Mouse (Mus musculus) liver, adult (tissue): Measurements from ENCODE around the gene Daglb.

Experiments
- GATA4 ChIP-seq: IDR thresholded peaks from 2 replicates; pipeline ENCODE4 v1.6.1; 2014; ENCODE audit warnings: mild to moderate bottlenecking, low read length; ENCODE audit not compliant: insufficient replicate concordance

Daglb gene

GRCm38 (mm10) chr5:143471953-143472618 lies 7.7 kb downstream of the Daglb start:
- TF ChIP-seq GATA4 = no peak

DNA sequence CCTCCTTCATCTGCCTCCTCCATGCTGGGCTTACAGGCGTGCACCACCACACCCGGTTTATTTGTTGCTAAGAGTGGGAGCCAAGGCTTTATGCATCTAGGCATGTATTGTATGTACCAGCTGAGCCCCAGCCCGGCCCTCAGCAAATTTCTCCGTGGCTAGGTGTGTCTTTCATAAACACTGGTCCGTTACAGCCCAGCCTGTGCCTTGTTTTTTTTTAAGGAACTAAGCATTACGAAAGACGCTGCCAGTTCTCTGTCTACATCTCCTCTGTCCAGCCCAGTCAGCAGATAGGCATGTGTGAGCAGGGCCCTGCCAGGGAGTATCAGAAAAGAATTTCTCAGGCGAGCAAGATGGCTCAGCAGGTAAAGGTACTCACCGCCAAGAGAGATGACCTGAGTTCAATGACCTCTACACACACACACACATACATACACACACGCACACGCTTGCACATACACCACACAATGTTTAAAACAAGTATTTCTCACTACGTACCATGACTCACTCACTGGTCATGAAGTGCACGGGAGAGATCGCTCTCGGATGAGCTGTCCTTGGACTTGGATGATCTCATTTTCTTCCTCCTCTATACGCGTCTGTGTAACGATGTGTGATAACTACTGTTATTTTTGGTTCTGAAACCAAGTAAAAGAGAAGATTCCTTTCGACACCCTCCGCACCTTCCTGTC lies 10.9 kb downstream of the Daglb start:
- no peak for TF ChIP-seq GATA4

GRCm38 (mm10) chr5:143476013-143476412 lies 11.6 kb downstream of the Daglb start:
- TF ChIP-seq GATA4 = no peak

- TF ChIP-seq GATA4 = no peak
These were observed 13.5 kb downstream of the Daglb start for GRCm38 (mm10) chr5:143477901-143478300.

GRCm38 (mm10) chr5:143484955-143485354 lies 20.6 kb downstream of the Daglb start:
- no peak for TF ChIP-seq GATA4

DNA sequence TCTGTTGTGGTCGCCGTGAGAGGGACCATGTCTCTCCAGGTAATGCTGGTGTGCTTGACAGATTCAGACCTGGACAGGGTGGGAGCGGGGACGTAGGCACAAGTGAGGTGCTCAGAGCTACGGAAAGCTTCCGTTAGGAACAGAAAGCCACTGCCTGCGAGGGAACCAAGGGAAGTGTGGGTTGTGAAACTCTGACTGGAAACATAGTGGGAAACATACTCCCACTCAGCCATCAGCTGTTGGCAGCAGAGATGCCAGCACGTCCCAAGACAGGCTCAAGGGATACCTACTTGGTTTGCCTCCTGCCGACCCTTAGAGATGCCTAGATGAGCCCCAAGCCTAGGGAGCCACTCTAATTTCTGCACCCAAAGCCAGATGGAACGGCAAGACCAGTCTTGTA lies 22.8 kb downstream of the Daglb start:
- TF ChIP-seq GATA4 = no peak

GRCm38 (mm10) chr5:143487998-143488397 lies 23.6 kb downstream of the Daglb start:
- TF ChIP-seq GATA4 = no peak

- no peak for TF ChIP-seq GATA4
These were observed 25.5 kb downstream of the Daglb start for GRCm38 (mm10) chr5:143489749-143490342.

DNA sequence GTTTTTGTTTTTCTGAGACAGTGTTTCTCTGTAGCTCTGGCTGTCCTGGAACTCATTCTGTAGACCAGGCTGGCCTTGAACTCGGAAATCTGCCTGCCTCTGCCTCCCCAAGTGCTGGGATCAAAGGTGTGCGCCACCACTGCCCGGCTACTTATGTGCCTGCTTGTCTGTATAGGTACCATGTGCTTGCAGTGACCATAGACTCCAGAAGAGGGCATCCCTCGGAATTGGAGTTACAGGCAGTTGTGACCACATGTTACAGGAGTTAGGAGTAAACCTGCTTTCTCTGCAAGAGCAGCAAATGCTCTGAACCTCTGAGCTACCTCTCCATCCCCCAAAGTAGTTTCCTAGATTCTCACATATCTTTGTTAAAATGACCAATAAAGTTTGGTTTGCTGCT lies 27.4 kb downstream of the Daglb start:
- TF ChIP-seq GATA4 = no peak

DNA sequence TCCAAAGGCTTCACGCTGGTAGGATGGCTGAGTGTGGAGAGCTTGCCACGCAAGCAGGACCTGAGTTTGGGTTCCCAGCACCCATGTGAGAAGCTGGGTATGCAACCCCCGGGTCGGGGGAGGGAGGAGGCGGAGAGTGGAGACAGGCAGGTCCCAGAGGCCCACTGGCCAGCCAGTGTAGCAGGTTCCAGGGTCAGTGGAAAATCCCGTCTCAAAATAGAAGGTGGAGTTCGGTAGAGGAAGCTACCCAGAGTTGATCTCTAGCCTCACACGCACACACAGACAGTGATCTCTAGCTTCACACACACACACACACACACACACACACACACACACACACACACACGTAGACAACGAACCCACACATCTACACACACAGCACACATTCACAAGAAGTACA lies 28.8 kb downstream of the Daglb start:
- TF ChIP-seq GATA4 = no peak

GRCm38 (mm10) chr5:143495708-143496107 lies 31.3 kb downstream of the Daglb start:
- no peak for TF ChIP-seq GATA4

GRCm38 (mm10) chr5:143497451-143497850 lies 33.1 kb downstream of the Daglb start:
- TF ChIP-seq GATA4 = no peak

DNA sequence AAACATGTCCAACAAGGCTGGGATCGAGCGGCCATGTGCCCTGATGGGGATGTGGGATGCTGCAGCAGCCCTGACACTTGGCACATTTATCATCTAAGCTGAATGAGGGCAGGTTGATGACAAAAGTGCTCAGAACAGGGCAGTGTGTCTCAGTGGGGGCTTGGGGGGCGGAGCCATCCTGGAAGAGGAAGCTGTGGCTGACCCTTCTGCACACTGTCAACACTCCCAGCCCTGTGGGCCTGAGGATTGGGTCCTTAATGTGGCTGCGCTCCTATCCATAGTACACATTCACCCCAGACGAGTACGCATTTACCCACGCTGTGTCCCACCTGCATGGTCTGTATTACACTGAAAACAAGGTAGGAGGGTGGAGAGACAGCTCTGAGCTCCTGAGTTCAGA lies 34.8 kb downstream of the Daglb start:
- TF ChIP-seq GATA4 = no peak

GRCm38 (mm10) chr5:143499686-143500085 lies 35.3 kb downstream of the Daglb start:
- TF ChIP-seq GATA4 = no peak

- TF ChIP-seq GATA4 = no peak
These were observed 36.8 kb downstream of the Daglb start for GRCm38 (mm10) chr5:143501140-143501539.

- TF ChIP-seq GATA4 = no peak
These were observed 37.3 kb downstream of the Daglb start for GRCm38 (mm10) chr5:143501649-143502048.
